Mouse (Mus musculus): ENCODE data around the gene Epha4. TPM values are rescaled to one million over a fixed set of nuclear protein-coding genes. Genes with fewer than 3 reads are reported as not detected.

The Epha4 gene
- polyA plus RNA-seq, 1 experiment from 2014 or later = 12.0 TPM

DNA sequence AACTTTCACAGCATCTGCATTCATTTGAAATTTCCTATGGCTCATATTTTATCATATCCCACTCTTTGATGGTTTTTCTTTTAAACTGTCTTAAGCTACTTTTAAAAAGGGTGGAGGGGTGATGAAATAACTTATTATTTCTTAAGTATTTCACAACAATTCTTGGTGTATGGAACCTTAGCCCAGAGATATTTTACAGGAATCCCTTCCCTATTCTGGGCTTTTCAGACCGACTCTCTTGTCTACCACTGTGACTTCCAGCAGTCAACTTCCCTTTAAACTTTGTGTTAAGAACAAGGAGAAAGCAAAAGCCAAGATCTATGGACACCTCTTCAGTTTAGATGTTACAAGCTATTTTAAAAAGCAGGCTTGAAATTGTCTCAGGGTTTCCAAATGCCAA is 50.8 kb downstream of the Epha4 start:
- WGBS = 73% methylated on average over 1 of the region's 1 CpGs
- DNase-seq (ENCODE audit: low spot score) = no peak

DNA sequence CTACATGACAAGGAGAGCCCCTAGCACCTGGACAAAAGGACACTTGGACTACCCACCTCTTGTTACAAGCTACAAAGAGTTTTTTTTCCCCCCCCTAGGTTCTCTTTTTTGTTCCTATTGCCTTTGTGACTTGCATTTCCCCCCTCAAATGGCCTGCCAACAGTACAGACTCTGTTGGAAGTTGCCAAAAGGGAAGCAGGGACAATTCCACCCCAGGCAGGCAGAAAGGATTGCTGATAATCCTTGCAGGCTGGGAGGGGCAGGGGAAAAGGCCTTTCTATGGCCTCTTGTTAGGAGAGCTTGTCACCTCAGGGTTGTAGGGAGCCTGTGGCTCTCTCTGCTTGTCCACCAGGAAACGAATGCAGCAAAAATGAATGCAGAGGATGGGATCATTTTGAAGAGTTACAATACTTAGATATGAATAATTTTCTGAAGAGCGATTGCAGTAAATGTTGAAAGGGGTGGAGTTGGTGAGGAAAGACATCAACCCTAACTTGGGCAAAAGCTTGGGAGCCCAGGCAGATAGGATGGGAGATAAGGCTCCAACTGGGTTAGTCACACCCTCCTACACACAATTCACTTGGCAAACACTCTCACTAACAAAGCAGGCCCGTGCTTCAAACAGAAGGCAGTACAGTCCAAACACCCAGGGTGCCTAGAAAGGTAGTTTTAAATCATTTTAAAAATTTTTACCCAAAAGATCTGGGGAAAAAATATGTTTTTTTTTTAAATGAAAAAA is 52.8 kb downstream of the Epha4 start:
- Histone ChIP-seq H3K9me3 (replicated peaks; ENCODE audit: low read length) (no peaks in the 10 kb centered on the region), H3K4me1 (replicated peaks; ENCODE audit: insufficient read depth, low read length) (peaks cover 11% of the 10 kb centered on the region; the same call in 1 of the 2 replicates), H3K27me3 (ENCODE audit: insufficient read depth, low read length) (no peaks in the 10 kb centered on the region), H3K4me3 (replicated peaks; ENCODE audit: low read depth, low read length) (no peak overlapping the region), H3K4me2 (ENCODE audit: low read length) (no peak overlapping the region), H3K9ac (ENCODE audit: low read depth, low read length) (no peak overlapping the region), H3K27ac (peak overlapping the region; percentile 39; the same call in 1 of the 2 replicates), H3K36me3 (ENCODE audit: insufficient read depth, low read length) (no peaks in the 10 kb centered on the region)
- 46% methylated on average over 3 of the region's 3 CpGs for WGBS
- ATAC-seq (replicated peaks; ENCODE audit: low FRiP score, low read depth) (no peak), DNase-seq (ENCODE audit: low spot score) (no peak)
- no peak for TF ChIP-seq CTCF (IDR thresholded peaks at IDR 0.05; ENCODE audit: low read depth)

More for the DNA sequence above, 50.8 kb downstream of the Epha4 start:
- H3K9me3 ChIP-seq (replicated peaks; ENCODE audit: low read length) = no peaks in the 10 kb centered on the region
- no peaks in the 10 kb centered on the region for H3K36me3 ChIP-seq (ENCODE audit: insufficient read depth, low read length)
- ATAC-seq (replicated peaks; ENCODE audit: low FRiP score, low read depth) = no peak
- no peak overlapping the region for H3K4me2 ChIP-seq (ENCODE audit: low read length)
- no peak overlapping the region for H3K4me3 ChIP-seq (replicated peaks; ENCODE audit: low read depth, low read length)
- peaks cover 11% of the 10 kb centered on the region; the same call in 1 of the 2 replicates for H3K4me1 ChIP-seq (replicated peaks; ENCODE audit: insufficient read depth, low read length)
- no peak for TF ChIP-seq CTCF (IDR thresholded peaks at IDR 0.05; ENCODE audit: low read depth)
- no peak overlapping the region for H3K9ac ChIP-seq (ENCODE audit: low read depth, low read length)
- H3K27me3 ChIP-seq (ENCODE audit: insufficient read depth, low read length) = no peaks in the 10 kb centered on the region
- no peak overlapping the region for H3K27ac ChIP-seq

DNA sequence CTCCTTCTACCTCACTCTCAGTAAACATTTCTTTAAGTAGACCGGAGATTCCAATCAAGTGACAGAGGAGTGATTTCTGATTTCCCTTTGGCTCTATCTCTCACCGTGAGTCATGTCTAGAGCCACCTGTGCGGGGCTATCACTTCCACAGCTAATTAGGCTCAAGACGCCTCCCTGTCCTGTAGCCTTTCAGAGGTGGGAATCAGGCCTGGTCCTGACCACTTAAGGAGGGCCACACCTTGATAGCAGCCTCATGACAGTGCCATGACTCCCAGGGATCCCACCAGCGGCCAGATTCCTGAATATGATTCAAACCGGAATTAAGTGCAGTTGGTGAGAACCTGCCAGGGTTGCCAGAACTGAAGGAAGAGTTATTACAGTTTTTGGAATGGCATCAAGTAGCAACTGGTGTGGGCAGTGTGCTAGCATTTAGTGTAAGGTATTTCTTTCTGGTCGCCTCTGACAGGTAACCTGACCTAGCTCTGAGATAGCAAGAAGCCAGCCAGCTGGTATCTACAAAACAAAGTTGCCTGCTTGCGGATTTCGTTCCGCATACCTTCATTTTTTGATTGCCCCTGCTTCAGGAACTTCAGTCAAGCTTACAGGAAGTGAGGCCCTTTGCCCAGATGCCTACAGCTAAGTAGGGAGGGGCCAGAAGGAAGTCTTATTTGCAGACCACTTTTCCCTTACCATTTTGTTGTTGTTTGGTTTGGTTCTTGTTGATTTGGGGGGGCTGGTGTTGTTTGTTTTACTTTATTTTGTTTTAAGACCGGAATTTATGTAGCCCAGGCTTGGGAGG is 53.9 kb downstream of the Epha4 start:
- no peaks in the 10 kb centered on the region for H3K36me3 ChIP-seq (ENCODE audit: insufficient read depth, low read length)
- no peak overlapping the region for H3K9ac ChIP-seq (ENCODE audit: low read depth, low read length)
- TF ChIP-seq CTCF (IDR thresholded peaks at IDR 0.05; ENCODE audit: low read depth) = no peak
- no peaks in the 10 kb centered on the region for H3K27me3 ChIP-seq (ENCODE audit: insufficient read depth, low read length)
- H3K9me3 ChIP-seq (replicated peaks; ENCODE audit: low read length) = no peaks in the 10 kb centered on the region
- 41% methylated on average over 11 of the region's 11 CpGs for WGBS
- H3K4me2 ChIP-seq (ENCODE audit: low read length) = no peak overlapping the region
- H3K4me1 ChIP-seq (replicated peaks; ENCODE audit: insufficient read depth, low read length) = peaks cover 11% of the 10 kb centered on the region; the same call in 1 of the 2 replicates
- no peak for ATAC-seq (replicated peaks; ENCODE audit: low FRiP score, low read depth)
- H3K27ac ChIP-seq = peak overlapping the region; percentile 39; the same call in 1 of the 2 replicates
- DNase-seq (ENCODE audit: low spot score) = no peak
- no peak overlapping the region for H3K4me3 ChIP-seq (replicated peaks; ENCODE audit: low read depth, low read length)

DNA sequence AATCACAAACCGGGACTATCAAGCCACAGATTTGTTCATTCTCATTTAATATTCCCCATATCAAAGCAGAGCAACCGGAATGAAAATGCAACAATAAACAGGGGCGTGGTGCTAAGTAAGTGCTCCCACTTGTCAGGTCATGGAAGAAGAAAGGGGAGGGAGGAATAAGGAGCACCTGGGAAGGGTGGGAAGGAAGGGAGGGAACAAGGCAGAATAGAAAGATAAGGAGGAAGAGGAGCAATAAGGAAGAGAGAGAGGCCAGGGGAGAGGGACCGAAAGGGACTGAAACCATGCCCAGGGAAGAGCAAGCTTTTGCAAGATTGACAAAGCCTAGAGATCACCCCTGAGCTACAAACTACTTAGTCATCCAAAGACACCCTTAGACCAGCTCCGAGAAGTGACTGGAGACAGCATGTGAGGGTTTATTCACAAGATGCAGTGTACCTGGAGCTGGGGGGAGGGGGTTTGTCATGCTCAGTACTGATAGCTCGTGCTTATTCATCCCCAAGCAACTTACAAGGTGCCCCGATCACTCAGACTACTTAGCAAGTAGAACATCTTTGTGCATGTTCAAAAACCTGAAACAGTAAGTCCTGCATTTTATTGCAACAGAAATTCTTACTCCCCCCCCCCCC is 56.0 kb downstream of the Epha4 start:
- H3K9ac ChIP-seq (ENCODE audit: low read depth, low read length) = no peak overlapping the region
- no peaks in the 10 kb centered on the region; the same call in 1 of the 2 replicates for H3K27me3 ChIP-seq (ENCODE audit: insufficient read depth, low read length)
- no peak overlapping the region for H3K27ac ChIP-seq
- no peak for TF ChIP-seq CTCF (IDR thresholded peaks at IDR 0.05; ENCODE audit: low read depth)
- peaks cover 11% of the 10 kb centered on the region; the same call in 1 of the 2 replicates for H3K4me1 ChIP-seq (replicated peaks; ENCODE audit: insufficient read depth, low read length)
- DNase-seq (ENCODE audit: low spot score) = no peak
- no peaks in the 10 kb centered on the region for H3K9me3 ChIP-seq (replicated peaks; ENCODE audit: low read length)
- WGBS = 82% methylated on average over 7 of the region's 7 CpGs
- H3K4me3 ChIP-seq (replicated peaks; ENCODE audit: low read depth, low read length) = no peak overlapping the region
- H3K36me3 ChIP-seq (ENCODE audit: insufficient read depth, low read length) = no peaks in the 10 kb centered on the region
- H3K4me2 ChIP-seq (ENCODE audit: low read length) = no peak overlapping the region
- no peak for ATAC-seq (replicated peaks; ENCODE audit: low FRiP score, low read depth)

DNA sequence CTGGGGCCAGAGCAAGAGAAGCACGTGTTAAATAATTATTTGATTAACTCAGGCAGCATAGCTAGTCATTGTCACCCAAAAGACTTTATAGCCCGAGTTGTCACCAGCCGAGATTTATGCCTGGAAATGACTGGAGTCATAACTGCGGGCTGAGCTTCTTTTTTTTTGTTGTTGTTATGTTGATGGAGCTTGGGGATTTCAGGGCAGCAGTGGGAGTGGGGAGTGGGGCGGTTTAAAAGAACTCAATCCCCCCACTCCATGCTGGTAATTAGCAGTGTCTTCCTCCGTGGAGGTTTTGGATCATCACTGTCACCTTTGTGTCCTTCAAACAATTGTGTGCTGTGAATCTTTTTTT is 57.5 kb downstream of the Epha4 start:
- Histone ChIP-seq H3K9ac (ENCODE audit: low read depth, low read length) (no peak overlapping the region), H3K27ac (no peak overlapping the region), H3K27me3 (ENCODE audit: insufficient read depth, low read length) (no peaks in the 10 kb centered on the region; the same call in 1 of the 2 replicates), H3K9me3 (replicated peaks; ENCODE audit: low read length) (no peaks in the 10 kb centered on the region), H3K4me2 (ENCODE audit: low read length) (no peak overlapping the region), H3K4me1 (replicated peaks; ENCODE audit: insufficient read depth, low read length) (peaks cover 11% of the 10 kb centered on the region; the same call in 1 of the 2 replicates), H3K4me3 (replicated peaks; ENCODE audit: low read depth, low read length) (no peak overlapping the region), H3K36me3 (ENCODE audit: insufficient read depth, low read length) (no peaks in the 10 kb centered on the region)
- peak; percentile 49 for DNase-seq (ENCODE audit: low spot score)
- no peak for ATAC-seq (replicated peaks; ENCODE audit: low FRiP score, low read depth)
- TF ChIP-seq CTCF (IDR thresholded peaks at IDR 0.05; ENCODE audit: low read depth) = no peak
- 19% methylated on average over 6 of the region's 6 CpGs for WGBS
